Mouse (Mus musculus) limb, embryonic 10.5 days (tissue): Measurements from ENCODE around the gene Arrdc2. TPM values are rescaled to one million over a fixed set of nuclear protein-coding genes. Genes with fewer than 3 reads are reported as not detected.
"Not testable (repeated sequence)": the region's sequence is repeated elsewhere in the genome, so short reads cannot be mapped to it uniquely, and the experiment has no call there.

Experiments used
- DNase-seq: peaks from one replicate; pipeline ENCODE4 v3.0.0-alpha.2; 2017; ENCODE audit warnings: low spot score
- H3K27ac ChIP-seq: fragments of 300-500 bp; sonication (generic); 2 replicates; pipeline ENCODE4 v1.5.1; 2016; ENCODE audit warnings: mild to moderate bottlenecking
- H3K27me3 ChIP-seq: fragments of 300-500 bp; sonication (generic); 2 replicates; pipeline ENCODE4 v1.6.1; 2016; ENCODE audit warnings: low read depth, mild to moderate bottlenecking; ENCODE audit not compliant: poor library complexity, severe bottlenecking
- H3K36me3 ChIP-seq: fragments of 300-500 bp; sonication (generic); 2 replicates; pipeline ENCODE4 v1.6.1; 2016; ENCODE audit warnings: mild to moderate bottlenecking, moderate library complexity
- H3K4me1 ChIP-seq: fragments of 300-500 bp; sonication (generic); 2 replicates; pipeline ENCODE4 v1.6.1; 2016
- H3K4me3 ChIP-seq: fragments of 300-500 bp; sonication (generic); 2 replicates; pipeline ENCODE4 v1.5.1; 2016; ENCODE audit warnings: mild to moderate bottlenecking, moderate library complexity
- H3K9me3 ChIP-seq: fragments of 300-500 bp; sonication (generic); replicated peaks from 2 replicates; pipeline ENCODE4 v1.6.1; 2016; ENCODE audit warnings: mild to moderate bottlenecking
- WGBS: fragments of 180-500 bp; shearing (Covaris S2); methylation state at CpG from one replicate; pipeline ENCODE4 v1.1.7; 2016; 5-methylcytosine and 5-hydroxymethylcytosine counted together
- polyA plus RNA-seq: library from polyadenylated mRNA; unstranded; fragments of >200 nt; fragmentation: Nextera tagmentation; extraction: Ambion mirVana; gene quantifications from 2 replicates; pipeline ENCODE4 v1.2.1, GENCODE M21; 2016

Gene Arrdc2
- polyA plus RNA-seq, 1 experiment from 2014 or later, result 4.4 TPM

GRCm38 (mm10) chr8:70827796-70828195 is 11.7 kb downstream of the Arrdc2 start:
- H3K9me3 ChIP-seq, result no peaks in the 10 kb centered on the region
- H3K4me3 ChIP-seq, result no peak overlapping the region
- no peak for DNase-seq
- WGBS, result 98% methylated on average over 1 of the region's 1 CpGs
- H3K27me3 ChIP-seq, result 0 out of 2 replicates have a peak, but pooled peaks cover 2% of the 10 kb centered on the region
- peaks cover 21% of the 10 kb centered on the region for H3K4me1 ChIP-seq
- H3K36me3 ChIP-seq, result no peaks in the 10 kb centered on the region
- H3K27ac ChIP-seq, result no peak overlapping the region

- H3K36me3 ChIP-seq, result no peaks in the 10 kb centered on the region
- 96% methylated on average over 2 of the region's 2 CpGs for WGBS
Observed at GRCm38 (mm10) chr8:70827010-70827409, 12.5 kb downstream of the Arrdc2 start.

GRCm38 (mm10) chr8:70825816-70826215 is 13.7 kb downstream of the Arrdc2 start:
- H3K4me1 ChIP-seq, result peaks cover 18% of the 10 kb centered on the region
- H3K27ac ChIP-seq, result no peak overlapping the region
- H3K27me3 ChIP-seq, result peaks cover 15% of the 10 kb centered on the region
- no peak overlapping the region for H3K4me3 ChIP-seq
- 85% methylated on average over 8 of the region's 8 CpGs for WGBS
- no peak for DNase-seq
- no peaks in the 10 kb centered on the region for H3K9me3 ChIP-seq
- H3K36me3 ChIP-seq, result no peaks in the 10 kb centered on the region

More at GRCm38 (mm10) chr8:70827010-70827409, 12.5 kb downstream of the Arrdc2 start:
- Histone ChIP-seq H3K4me1 (peaks cover 15% of the 10 kb centered on the region), H3K27me3 (peaks cover 5% of the 10 kb centered on the region; the same call in 1 of the 2 replicates), H3K9me3 (no peaks in the 10 kb centered on the region), H3K4me3 (no peak overlapping the region), H3K27ac (no peak overlapping the region)
- no peak for DNase-seq

GRCm38 (mm10) chr8:70823802-70824201 is 15.7 kb downstream of the Arrdc2 start:
- WGBS, result 85% methylated on average over 7 of the region's 7 CpGs
- Histone ChIP-seq H3K27me3 (peaks cover 34% of the 10 kb centered on the region), H3K4me3 (no peak overlapping the region), H3K36me3 (no peaks in the 10 kb centered on the region), H3K4me1 (peaks cover 25% of the 10 kb centered on the region), H3K9me3 (no peaks in the 10 kb centered on the region), H3K27ac (0 out of 2 replicates have a peak overlapping the region, but pooled peaks have one; percentile 26)
- no peak for DNase-seq

- H3K27ac ChIP-seq, H3K4me3 ChIP-seq, H3K9me3 ChIP-seq, H3K36me3 ChIP-seq, DNase-seq: not testable (repeated sequence)
- H3K27me3 ChIP-seq, result peaks cover 41% of the 10 kb centered on the region
- 92% methylated on average over 3 of the region's 3 CpGs for WGBS
- peaks cover 25% of the 10 kb centered on the region for H3K4me1 ChIP-seq
Observed at GRCm38 (mm10) chr8:70822594-70822993, 16.9 kb downstream of the Arrdc2 start.

GRCm38 (mm10) chr8:70821992-70822391 is 17.5 kb downstream of the Arrdc2 start:
- WGBS, result 51% methylated on average over 11 of the region's 11 CpGs
- Histone ChIP-seq H3K36me3 (no peaks in the 10 kb centered on the region), H3K27me3 (peaks cover 47% of the 10 kb centered on the region), H3K4me1 (peaks cover 27% of the 10 kb centered on the region), H3K27ac (peak overlapping the region; percentile 31; the same call in 1 of the 2 replicates), H3K9me3 (no peaks in the 10 kb centered on the region), H3K4me3 (no peak overlapping the region)
- DNase-seq, result no peak

GRCm38 (mm10) chr8:70821399-70821962 is 18.0 kb downstream of the Arrdc2 start:
- Histone ChIP-seq H3K27me3 (peaks cover 52% of the 10 kb centered on the region), H3K27ac (peak overlapping the region; percentile 31; the same call in 1 of the 2 replicates), H3K4me1 (peaks cover 32% of the 10 kb centered on the region), H3K9me3 (no peaks in the 10 kb centered on the region), H3K36me3 (no peaks in the 10 kb centered on the region), H3K4me3 (no peak overlapping the region)
- WGBS, result 16% methylated on average over 30 of the region's 30 CpGs
- DNase-seq, result peak; percentile 89

GRCm38 (mm10) chr8:70820101-70820935 is 19.2 kb downstream of the Arrdc2 start:
- DNase-seq, result peak; percentile 77
- 2% methylated on average over 31 of the region's 31 CpGs for WGBS
- Histone ChIP-seq H3K27me3 (peaks cover 63% of the 10 kb centered on the region), H3K9me3 (no peaks in the 10 kb centered on the region), H3K4me1 (peaks cover 34% of the 10 kb centered on the region), H3K4me3 (peak overlapping the region; percentile 36), H3K27ac (peak overlapping the region; percentile 37; the same call in 1 of the 2 replicates), H3K36me3 (no peaks in the 10 kb centered on the region)

- DNase-seq, result peak; percentile 63
- WGBS, result 8% methylated on average over 30 of the region's 30 CpGs
- peaks cover 84% of the 10 kb centered on the region for H3K27me3 ChIP-seq
- no peaks in the 10 kb centered on the region for H3K36me3 ChIP-seq
- peak overlapping the region; percentile 25 for H3K4me3 ChIP-seq
- H3K4me1 ChIP-seq, result peaks cover 29% of the 10 kb centered on the region
- no peak overlapping the region for H3K27ac ChIP-seq
- no peaks in the 10 kb centered on the region for H3K9me3 ChIP-seq
Observed at GRCm38 (mm10) chr8:70816679-70817078, 22.8 kb downstream of the Arrdc2 start.

GRCm38 (mm10) chr8:70812885-70813284 is 26.6 kb downstream of the Arrdc2 start:
- 62% methylated on average over 4 of the region's 4 CpGs for WGBS
- DNase-seq, result no peak
- H3K27me3 ChIP-seq, result peaks cover 67% of the 10 kb centered on the region
- peaks cover 29% of the 10 kb centered on the region for H3K4me1 ChIP-seq
- no peak overlapping the region for H3K27ac ChIP-seq
- no peak overlapping the region for H3K4me3 ChIP-seq
- no peaks in the 10 kb centered on the region for H3K36me3 ChIP-seq
- no peaks in the 10 kb centered on the region for H3K9me3 ChIP-seq

GRCm38 (mm10) chr8:70812055-70812454 is 27.5 kb downstream of the Arrdc2 start:
- Histone ChIP-seq H3K27ac (no peak overlapping the region), H3K4me1 (peaks cover 30% of the 10 kb centered on the region), H3K27me3 (peaks cover 65% of the 10 kb centered on the region), H3K4me3 (no peak overlapping the region), H3K36me3 (no peaks in the 10 kb centered on the region), H3K9me3 (no peaks in the 10 kb centered on the region)
- no peak for DNase-seq
- WGBS, result 38% methylated on average over 4 of the region's 4 CpGs

- peaks cover 22% of the 10 kb centered on the region for H3K4me1 ChIP-seq
- WGBS, result 77% methylated on average over 20 of the region's 20 CpGs
- H3K4me3 ChIP-seq, result no peak overlapping the region
- H3K27ac ChIP-seq, result no peak overlapping the region
- DNase-seq, result no peak
- H3K9me3 ChIP-seq, result no peaks in the 10 kb centered on the region
- peaks cover 65% of the 10 kb centered on the region for H3K27me3 ChIP-seq
- no peaks in the 10 kb centered on the region for H3K36me3 ChIP-seq
Observed at GRCm38 (mm10) chr8:70810962-70811680, 28.4 kb downstream of the Arrdc2 start.
